22 mouse cellular contexts compared by ENCODE assay signal in genomic region chr10:112795473-112795872, GRCm38 (mm10).
DNase-seq lines count a peak whose midpoint lies in the region; ATAC-seq lines count a peak whose summit lies in the region.
"Had no signal": no experiment of that assay in that cellular context is flagged by ENCODE, and none has a peak within 500 bp of the region (broad histone marks: within the 10 kb centered on the region; RNA-seq: fewer than 3 reads in every experiment).

No protein-coding gene starts in this region.

- no peak overlapping the region for H3K4me3 ChIP-seq in forebrain, embryonic 11.5 days (ENCODE audit: low read depth, low read length)
- no peak overlapping the region for H3K4me3 ChIP-seq in forebrain, embryonic 10.5 days
- no peak overlapping the region for H3K4me3 ChIP-seq in midbrain, embryonic 11.5 days (ENCODE audit: low read depth, low read length)
- H3K4me3 ChIP-seq in midbrain, embryonic 16.5 days (ENCODE audit: low read depth, low read length): no peak overlapping the region
- no peak overlapping the region for H3K4me3 ChIP-seq in forebrain, embryonic 12.5 days (replicated peaks)
- no peak overlapping the region for H3K4me3 ChIP-seq in hindbrain, embryonic 16.5 days (ENCODE audit: low read length)
- H3K4me3 ChIP-seq: embryonic facial prominence, embryonic 10.5 days; gastrocnemius, adult 2 months; limb, embryonic 12.5 days; liver, embryonic 13.5 days had no signal

- H3K9ac ChIP-seq in forebrain, embryonic 11.5 days (ENCODE audit: low read length): no peak overlapping the region
- no peak overlapping the region for H3K9ac ChIP-seq in midbrain, embryonic 11.5 days (ENCODE audit: low read length)
- H3K9ac ChIP-seq in midbrain, embryonic 16.5 days (ENCODE audit: low read depth, low read length): no peak overlapping the region
- no peak overlapping the region for H3K9ac ChIP-seq in forebrain, embryonic 12.5 days
- H3K9ac ChIP-seq in hindbrain, embryonic 16.5 days (ENCODE audit: low read depth, low read length): no peak overlapping the region
- H3K9ac ChIP-seq: limb, embryonic 12.5 days; liver, embryonic 13.5 days; lung, embryonic 14.5 days had no signal

- H3K9me3 ChIP-seq in forebrain, embryonic 11.5 days (ENCODE audit: control insufficient read depth, low read length): no peaks in the 10 kb centered on the region
- H3K9me3 ChIP-seq in forebrain, embryonic 10.5 days: no peaks in the 10 kb centered on the region
- H3K9me3 ChIP-seq in midbrain, embryonic 11.5 days (ENCODE audit: control insufficient read depth, low read length): no peaks in the 10 kb centered on the region
- no peaks in the 10 kb centered on the region for H3K9me3 ChIP-seq in midbrain, embryonic 16.5 days (replicated peaks; ENCODE audit: control insufficient read depth, low read length, poor library complexity, severe bottlenecking)
- H3K9me3 ChIP-seq in forebrain, embryonic 12.5 days: no peaks in the 10 kb centered on the region
- no peaks in the 10 kb centered on the region for H3K9me3 ChIP-seq in hindbrain, embryonic 16.5 days (ENCODE audit: control insufficient read depth, low read length)
- H3K9me3 ChIP-seq: embryonic facial prominence, embryonic 10.5 days; limb, embryonic 12.5 days; liver, embryonic 13.5 days had no signal

- WGBS in forebrain, embryonic 11.5 days: 96% methylated on average over 1 of the region's 1 CpGs
- 85% methylated on average over 1 of the region's 1 CpGs for WGBS in forebrain, embryonic 10.5 days
- 83% methylated on average over 1 of the region's 1 CpGs for WGBS in midbrain, embryonic 11.5 days
- WGBS in midbrain, embryonic 16.5 days: 89% methylated on average over 1 of the region's 1 CpGs
- WGBS in forebrain, embryonic 12.5 days: 95% methylated on average over 1 of the region's 1 CpGs
- WGBS in hindbrain, embryonic 16.5 days: 87% methylated on average over 1 of the region's 1 CpGs

- no peak overlapping the region for H3K27ac ChIP-seq in forebrain, embryonic 11.5 days (ENCODE audit: low read depth, low read length)
- H3K27ac ChIP-seq in forebrain, embryonic 10.5 days: no peak overlapping the region
- H3K27ac ChIP-seq in midbrain, embryonic 11.5 days (ENCODE audit: low read depth, low read length): no peak overlapping the region
- no peak overlapping the region for H3K27ac ChIP-seq in midbrain, embryonic 16.5 days (ENCODE audit: low read length)
- no peak overlapping the region for H3K27ac ChIP-seq in forebrain, embryonic 12.5 days
- H3K27ac ChIP-seq in hindbrain, embryonic 16.5 days (ENCODE audit: low read depth, low read length): no peak overlapping the region
- H3K27ac ChIP-seq: embryonic facial prominence, embryonic 10.5 days; gastrocnemius, adult 2 months; limb, embryonic 12.5 days; liver, embryonic 13.5 days had no signal

- no peak for DNase-seq in forebrain, embryonic 11.5 days (ENCODE audit: low spot score)
- no peak for DNase-seq in forebrain, embryonic 10.5 days (ENCODE audit: extremely low spot score, low spot score)
- no peak for DNase-seq in midbrain, embryonic 11.5 days (ENCODE audit: low spot score, missing footprints)
- no peak for DNase-seq in thymus, postnatal 0 days (ENCODE audit: low spot score)
- DNase-seq: adrenal gland, postnatal 25 days; cerebellum, adult 11-12 months; cerebellum, postnatal 14 days; gastrocnemius, adult 2 months; heart, adult 18-20 months; heart, postnatal 36 days; layer of hippocampus, adult 9-11 months; liver, embryonic 13.5 days; lung, embryonic 14.5 days; lung, postnatal 36 days; right cerebral cortex, adult 18-20 months; thymus, postnatal 14 days had no signal

- ATAC-seq in forebrain, embryonic 11.5 days (replicated peaks; ENCODE audit: low FRiP score): peak; percentile 51
- ATAC-seq in midbrain, embryonic 11.5 days (ENCODE audit: low FRiP score): peak; percentile 51
- ATAC-seq in midbrain, embryonic 16.5 days: no peak
- peak; percentile 55; the same call in 1 of the 2 replicates for ATAC-seq in forebrain, embryonic 12.5 days (ENCODE audit: low FRiP score)
- peak; percentile 56; the same call in 1 of the 2 replicates for ATAC-seq in hindbrain, embryonic 16.5 days

- no peak overlapping the region for H3K4me2 ChIP-seq in forebrain, embryonic 11.5 days (ENCODE audit: low read depth, low read length, severe bottlenecking)
- H3K4me2 ChIP-seq in midbrain, embryonic 11.5 days: no peak overlapping the region
- no peak overlapping the region for H3K4me2 ChIP-seq in midbrain, embryonic 16.5 days (ENCODE audit: low read length)
- no peak overlapping the region for H3K4me2 ChIP-seq in forebrain, embryonic 12.5 days
- no peak overlapping the region for H3K4me2 ChIP-seq in hindbrain, embryonic 16.5 days (ENCODE audit: low read length)
- H3K4me2 ChIP-seq: limb, embryonic 12.5 days; liver, embryonic 13.5 days; lung, embryonic 14.5 days had no signal

- H3K4me1 ChIP-seq in forebrain, embryonic 11.5 days (replicated peaks; ENCODE audit: control insufficient read depth, insufficient read depth, low read length): no peaks in the 10 kb centered on the region
- peaks cover 22% of the 10 kb centered on the region for H3K4me1 ChIP-seq in forebrain, embryonic 10.5 days
- H3K4me1 ChIP-seq in midbrain, embryonic 11.5 days (ENCODE audit: control insufficient read depth, insufficient read depth, low read length): peaks cover 8% of the 10 kb centered on the region; the same call in 1 of the 2 replicates
- H3K4me1 ChIP-seq in midbrain, embryonic 16.5 days (ENCODE audit: control insufficient read depth, insufficient read depth, low read length): 0 out of 2 replicates have a peak, but pooled peaks cover 2% of the 10 kb centered on the region
- peaks cover 11% of the 10 kb centered on the region; the same call in 1 of the 2 replicates for H3K4me1 ChIP-seq in forebrain, embryonic 12.5 days
- no peaks in the 10 kb centered on the region for H3K4me1 ChIP-seq in hindbrain, embryonic 16.5 days (ENCODE audit: control insufficient read depth, insufficient read depth, low read depth, low read length)
- H3K4me1 ChIP-seq: embryonic facial prominence, embryonic 10.5 days; limb, embryonic 12.5 days; liver, embryonic 13.5 days had no signal

- H3K27me3 ChIP-seq in forebrain, embryonic 11.5 days (ENCODE audit: control insufficient read depth, insufficient read depth, low read length): no peaks in the 10 kb centered on the region
- H3K27me3 ChIP-seq in forebrain, embryonic 10.5 days (ENCODE audit: poor library complexity, severe bottlenecking): no peaks in the 10 kb centered on the region
- no peaks in the 10 kb centered on the region for H3K27me3 ChIP-seq in midbrain, embryonic 11.5 days (ENCODE audit: control insufficient read depth, insufficient read depth, low read length)
- no peaks in the 10 kb centered on the region for H3K27me3 ChIP-seq in midbrain, embryonic 16.5 days (ENCODE audit: control insufficient read depth, insufficient read depth, low read depth, low read length)
- H3K27me3 ChIP-seq in forebrain, embryonic 12.5 days: no peaks in the 10 kb centered on the region
- no peaks in the 10 kb centered on the region for H3K27me3 ChIP-seq in hindbrain, embryonic 16.5 days (replicated peaks; ENCODE audit: control insufficient read depth, insufficient read depth, low read length)
- H3K27me3 ChIP-seq: CH12.LX; limb, embryonic 12.5 days; liver, embryonic 13.5 days had no signal

- H3K36me3 ChIP-seq in forebrain, embryonic 11.5 days (ENCODE audit: control insufficient read depth, insufficient read depth, low read length): no peaks in the 10 kb centered on the region
- H3K36me3 ChIP-seq in forebrain, embryonic 10.5 days (replicated peaks): no peaks in the 10 kb centered on the region
- H3K36me3 ChIP-seq in midbrain, embryonic 11.5 days (ENCODE audit: control insufficient read depth, insufficient read depth, low read length): no peaks in the 10 kb centered on the region
- no peaks in the 10 kb centered on the region for H3K36me3 ChIP-seq in midbrain, embryonic 16.5 days (ENCODE audit: control insufficient read depth, insufficient read depth, low read length)
- no peaks in the 10 kb centered on the region for H3K36me3 ChIP-seq in forebrain, embryonic 12.5 days (replicated peaks)
- H3K36me3 ChIP-seq in hindbrain, embryonic 16.5 days (ENCODE audit: control insufficient read depth, insufficient read depth, low read length): no peaks in the 10 kb centered on the region
- H3K36me3 ChIP-seq: embryonic facial prominence, embryonic 10.5 days; limb, embryonic 12.5 days; liver, embryonic 13.5 days had no signal
